Mouse (Mus musculus) right cerebral cortex, postnatal 10 days (tissue): ENCODE measurements around the gene Tmem135.
A peak's percentile ranks its signal among the peaks of the same experiment; 100 is the strongest.

ENCODE experiments used
- DNase-seq, 2 experiments: peaks; one replicate each; pipeline ENCODE4 v3.0.0; 2021; ENCODE audit warnings: low spot score in 2 of 2

Tmem135 gene

DNA sequence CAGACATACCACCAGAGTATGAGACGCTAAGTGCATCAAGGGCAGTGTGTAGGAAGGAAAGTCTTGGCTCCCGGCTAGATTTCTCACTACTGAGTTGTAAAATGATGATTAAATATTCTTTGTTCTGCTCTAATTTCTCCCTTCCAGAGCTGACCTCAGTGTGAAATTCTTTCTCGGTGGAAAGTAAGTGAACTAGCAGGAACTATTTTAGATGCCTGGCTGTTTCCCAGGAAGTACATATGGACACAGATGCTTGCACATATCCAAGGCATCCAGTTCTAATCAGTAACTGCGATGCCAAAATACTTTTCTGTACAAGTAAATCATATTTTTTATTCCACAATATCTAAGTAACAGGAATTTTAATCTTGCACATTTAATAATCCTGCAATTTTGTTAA lies 220.1 kb downstream of the Tmem135 start:
- no peak for DNase-seq

GRCm38 (mm10) chr7:89182943-89183342 lies 221.1 kb downstream of the Tmem135 start:
- no peak for DNase-seq

- DNase-seq, result no peak
These were observed 222.7 kb downstream of the Tmem135 start for GRCm38 (mm10) chr7:89181285-89181684.

- peak in 1 of 2 experiments; percentile 52 for DNase-seq
These were observed 225.4 kb downstream of the Tmem135 start for GRCm38 (mm10) chr7:89178601-89179000.

DNA sequence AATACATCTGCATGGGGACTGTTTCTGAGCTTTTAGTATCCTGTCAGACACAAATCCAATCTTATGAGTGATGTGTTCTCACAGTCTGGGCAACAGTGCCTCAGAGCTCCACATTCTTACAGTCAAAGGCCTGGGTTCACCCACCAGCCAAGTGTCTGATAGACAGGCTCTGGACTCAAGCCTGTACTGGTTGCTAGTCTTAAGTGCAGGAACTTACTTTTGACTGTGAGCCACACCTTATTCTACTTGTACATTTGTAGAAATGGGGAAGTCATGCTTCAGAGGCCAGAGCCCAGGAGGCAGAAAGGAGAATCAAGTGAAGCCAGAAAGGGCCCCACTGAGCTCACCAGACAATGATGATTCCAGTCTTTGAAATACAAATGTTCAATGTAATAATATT lies 226.1 kb downstream of the Tmem135 start:
- no peak for DNase-seq

DNA sequence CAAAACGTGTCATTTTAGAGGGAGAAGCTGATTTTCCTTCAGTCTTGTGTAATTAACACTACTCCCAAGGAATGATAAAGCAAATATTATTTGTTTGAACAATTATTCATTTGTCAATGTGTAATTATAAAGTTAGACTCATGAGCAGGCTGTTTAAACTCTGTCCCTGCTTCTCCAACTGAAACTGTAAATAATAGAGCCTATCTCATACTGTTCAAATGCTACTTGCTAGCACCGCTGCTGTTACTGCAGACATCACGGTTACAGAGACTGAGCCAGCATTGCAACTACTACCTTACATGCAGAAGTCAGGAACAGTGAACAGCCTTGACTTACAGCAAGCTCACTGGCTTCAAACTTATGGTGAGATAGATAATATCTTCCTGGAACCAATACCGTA lies 229.6 kb downstream of the Tmem135 start:
- DNase-seq, result no peak

DNA sequence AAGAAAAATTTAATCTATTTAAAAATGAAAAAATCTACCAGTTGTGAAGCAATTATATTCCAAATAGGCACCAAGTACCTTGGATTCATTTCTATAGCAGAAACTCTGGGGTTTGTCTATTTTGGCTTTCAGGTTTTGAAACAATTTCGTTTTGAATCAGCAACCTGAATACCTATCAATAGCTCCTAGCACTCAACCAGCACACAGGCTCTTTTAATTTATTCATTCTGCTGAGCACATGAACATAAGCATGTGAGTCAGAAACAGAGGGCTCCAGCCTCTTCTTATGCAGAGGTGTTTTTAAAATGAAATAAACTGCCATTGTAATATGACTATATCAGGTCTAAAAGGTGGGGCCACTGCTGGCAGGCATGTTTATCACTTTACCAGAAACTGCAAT lies 231.0 kb downstream of the Tmem135 start:
- no peak for DNase-seq

GRCm38 (mm10) chr7:89171790-89172467 lies 232.1 kb downstream of the Tmem135 start:
- no peak for DNase-seq

- DNase-seq, result peak; percentile 75 to 86
These were observed 235.4 kb downstream of the Tmem135 start for GRCm38 (mm10) chr7:89168606-89169005.

DNA sequence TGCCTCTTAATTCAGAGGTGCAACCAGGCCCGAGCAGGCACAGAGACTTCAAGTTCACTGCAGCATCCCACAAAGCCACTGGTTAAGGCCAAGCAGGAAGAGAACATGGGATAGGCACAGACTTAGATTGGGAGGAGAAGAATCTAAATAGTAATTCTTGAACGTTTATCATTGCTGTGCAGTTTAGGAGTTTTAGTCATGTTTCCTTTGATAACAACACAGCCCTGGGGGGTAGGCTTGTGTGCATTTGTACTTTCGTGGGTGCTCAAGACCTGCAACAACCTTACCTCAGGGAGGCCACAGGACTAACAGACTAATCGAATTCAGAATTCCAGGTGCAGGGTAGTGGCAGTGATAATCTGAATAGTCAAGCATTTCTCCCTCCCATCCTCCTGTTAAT lies 238.5 kb downstream of the Tmem135 start:
- DNase-seq, result no peak

- DNase-seq, result no peak
These were observed 242.2 kb downstream of the Tmem135 start for GRCm38 (mm10) chr7:89161610-89162378.

DNA sequence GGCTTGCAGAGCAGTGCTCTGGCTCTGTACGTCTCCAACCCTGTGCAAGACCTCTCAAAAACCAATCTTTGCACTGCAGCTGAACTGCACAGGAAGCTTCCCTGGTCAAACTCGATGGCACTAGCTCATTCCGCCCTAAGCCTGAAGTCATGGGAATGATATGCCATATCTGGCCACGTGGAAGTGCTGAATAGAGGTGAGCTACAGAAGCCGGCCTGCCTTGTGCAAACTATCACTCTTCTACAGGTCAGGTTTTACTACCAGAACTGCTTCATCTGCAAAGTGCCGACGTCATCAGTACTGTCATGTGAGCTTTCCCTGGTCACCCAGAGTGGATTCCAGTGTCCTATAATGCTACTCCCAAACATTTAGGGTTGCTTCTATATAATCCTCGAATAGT lies 246.7 kb downstream of the Tmem135 start:
- DNase-seq, result no peak

DNA sequence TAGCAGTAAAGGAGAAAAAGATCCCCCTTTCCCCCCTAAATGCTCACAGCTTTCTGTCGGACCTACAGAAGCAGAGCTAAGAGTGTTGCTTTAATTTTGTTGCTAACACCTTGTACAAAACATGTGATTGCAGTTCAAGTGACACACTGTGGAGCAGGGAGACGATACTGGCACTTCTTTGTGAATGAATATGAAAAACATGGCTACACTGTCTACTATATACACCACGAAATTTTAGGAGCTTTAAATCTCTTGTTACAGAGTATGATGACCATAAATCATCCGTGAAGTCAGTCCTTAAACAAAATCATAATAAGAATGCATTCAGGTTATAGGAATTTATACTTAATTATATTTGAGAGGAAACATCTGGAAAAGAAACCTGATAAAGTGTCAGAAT lies 247.4 kb downstream of the Tmem135 start:
- DNase-seq, result no peak

DNA sequence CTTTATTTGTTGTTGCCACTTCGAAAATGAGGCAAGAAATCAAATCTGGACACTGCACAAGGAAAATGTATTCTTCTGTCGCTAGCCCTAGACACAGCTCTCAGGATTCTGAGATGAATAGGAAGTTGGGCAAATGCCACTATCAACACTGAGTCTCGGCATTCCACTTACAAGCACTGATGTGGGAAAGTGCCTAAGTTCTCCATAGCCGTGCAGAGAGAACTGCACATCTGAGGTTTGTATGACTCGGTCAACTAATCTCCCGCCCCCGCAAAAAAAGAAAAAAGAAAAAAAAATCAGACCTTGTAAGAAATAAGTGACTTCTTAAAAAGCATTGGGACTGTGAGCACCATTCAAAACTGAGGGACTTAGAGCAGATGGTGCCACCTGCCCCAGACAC lies 248.3 kb downstream of the Tmem135 start:
- no peak for DNase-seq

DNA sequence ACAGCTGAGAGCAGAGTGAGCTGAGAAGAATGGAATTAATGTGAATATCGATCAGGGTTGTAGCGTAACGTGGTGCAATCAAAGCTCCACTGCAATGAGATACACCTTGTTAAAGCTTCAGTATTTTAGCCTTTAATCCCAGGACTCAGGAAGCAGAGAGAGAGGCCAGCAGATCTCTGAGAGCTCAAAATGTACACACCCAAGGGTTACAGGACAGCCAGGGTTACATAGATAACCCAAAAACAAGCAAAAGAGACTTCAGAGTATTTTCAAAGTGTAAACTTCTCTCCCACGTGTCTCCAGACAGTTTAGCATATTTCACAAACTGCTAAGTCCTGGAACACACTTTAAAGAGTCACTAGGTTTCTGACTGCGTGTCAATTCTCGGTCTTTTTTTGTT lies 248.8 kb downstream of the Tmem135 start:
- no peak for DNase-seq

DNA sequence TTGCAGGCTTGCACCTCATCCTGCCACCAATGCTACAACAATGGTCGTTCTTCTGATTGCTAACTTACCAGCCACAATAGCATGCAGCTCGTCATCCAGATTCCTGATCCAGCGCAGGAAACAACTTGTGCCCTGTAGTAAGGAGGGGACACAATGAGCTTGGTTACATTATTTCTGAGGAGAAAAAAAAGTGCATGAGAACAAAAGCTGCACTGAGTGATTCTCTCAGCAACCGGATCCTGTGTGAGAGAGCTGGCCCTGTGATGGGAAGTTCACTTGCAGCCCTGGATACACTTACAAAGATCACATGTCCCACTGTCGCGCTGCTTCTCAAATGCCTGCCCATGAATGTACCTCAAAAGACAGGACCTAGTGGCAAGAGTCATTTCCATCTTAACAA lies 252.7 kb downstream of the Tmem135 start:
- DNase-seq, result no peak

- DNase-seq, result peak in 1 of 2 experiments; percentile 45
These were observed 263.3 kb downstream of the Tmem135 start for GRCm38 (mm10) chr7:89140640-89141300.

DNA sequence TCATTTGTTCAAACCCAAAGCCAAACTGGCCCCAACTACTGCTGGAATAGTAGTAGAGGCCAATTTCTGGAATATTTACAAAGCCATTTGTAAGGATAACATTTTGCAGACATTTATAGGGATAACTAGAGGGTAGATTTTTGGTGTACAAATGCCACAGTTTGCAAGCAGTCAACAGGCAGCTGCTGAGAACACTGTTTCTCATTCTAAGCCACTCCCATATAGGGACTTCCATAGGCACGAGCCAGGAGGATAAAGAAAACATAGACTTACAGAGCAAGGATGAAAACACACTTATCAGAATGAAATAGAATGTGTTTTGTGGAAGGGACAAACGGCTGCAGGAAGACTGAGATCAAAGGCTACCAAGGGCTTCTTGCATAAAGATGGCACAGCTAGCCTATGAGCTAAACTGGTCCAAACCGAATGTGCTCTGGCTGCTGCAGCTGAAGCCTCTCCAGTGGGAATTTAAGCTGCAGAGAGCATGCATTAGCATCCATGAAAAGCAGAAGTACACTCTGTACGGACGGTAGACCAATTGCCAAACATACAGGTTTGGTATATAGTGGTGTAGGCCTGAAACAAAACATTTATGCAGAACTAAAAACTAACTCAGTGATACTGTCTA lies 269.0 kb downstream of the Tmem135 start:
- DNase-seq, result no peak

GRCm38 (mm10) chr7:89126063-89126882 lies 277.7 kb downstream of the Tmem135 start:
- peak; percentile 55 to 67 for DNase-seq

GRCm38 (mm10) chr7:89116261-89116664 lies 287.8 kb downstream of the Tmem135 start:
- DNase-seq, result no peak

- no peak for DNase-seq
These were observed 288.4 kb downstream of the Tmem135 start for GRCm38 (mm10) chr7:89115633-89116032.
